Mouse (Mus musculus) heart, adult 2 months (tissue): Measurements from ENCODE around the gene Vcam1.

Experiments used
- CTCF ChIP-seq: fragments of 200-600 bp; IDR thresholded peaks from 2 replicates; pipeline ENCODE4 v1.8.1; 2022; ENCODE audit warnings: antibody characterized with exemption, mild to moderate bottlenecking, moderate library complexity
- POLR2A ChIP-seq: fragments of 200-500 bp; IDR thresholded peaks from 2 replicates; pipeline ENCODE4 v1.6.1; 2011; ENCODE audit warnings: mild to moderate bottlenecking, low read depth, low read length, control low read depth; ENCODE audit not compliant: insufficient read depth

DNA sequence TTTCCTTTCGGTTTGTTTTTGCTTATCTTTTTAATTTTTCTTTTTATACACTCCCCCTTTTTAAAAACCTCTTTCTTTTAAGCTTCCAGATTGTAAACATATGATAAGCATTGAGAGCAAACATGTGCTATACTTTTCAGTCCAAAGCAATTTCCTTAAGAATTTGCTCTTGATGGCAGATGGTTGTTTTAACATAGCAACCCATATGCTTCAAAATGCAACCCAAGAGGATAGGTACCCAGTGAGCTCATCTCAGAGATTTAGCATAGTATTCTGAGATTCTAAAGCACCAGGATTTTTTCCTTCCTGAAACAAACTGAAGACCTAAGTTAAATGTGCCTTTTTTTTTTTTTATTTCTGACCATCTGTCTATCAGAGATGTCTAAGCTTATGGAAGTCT, 28.6 kb downstream of the Vcam1 start:
- no peak for TF ChIP-seq POLR2A
- no peak for TF ChIP-seq CTCF
